Mouse (Mus musculus) G1E (cell line): ENCODE results near the gene Ank3.

Experiments used
- CTCF ChIP-seq: IDR thresholded peaks from 2 replicates; pipeline ENCODE4 v1.5.1; 2012; ENCODE audit warnings: low read depth, low read length, inconsistent platforms, mixed read lengths
- GATA1 ChIP-seq: IDR thresholded peaks from 2 replicates; pipeline ENCODE4 v1.6.1; 2012; ENCODE audit warnings: borderline replicate concordance, low read length, inconsistent platforms, mixed read lengths
- GATA2 ChIP-seq: IDR thresholded peaks from 2 replicates; pipeline ENCODE4 v1.6.1; 2012; ENCODE audit warnings: low read depth, low read length, inconsistent platforms, borderline replicate concordance
- POLR2AphosphoS5 ChIP-seq: IDR thresholded peaks from 2 replicates; pipeline ENCODE4 v1.6.1; 2012; ENCODE audit warnings: low read depth, low read length, inconsistent platforms; ENCODE audit not compliant: insufficient replicate concordance
- TAL1 ChIP-seq: conservative IDR thresholded peaks from 2 replicates; pipeline ENCODE4 v1.6.1; 2012; ENCODE audit warnings: low read depth, low read length, inconsistent platforms, mixed read lengths

- no peak for TF ChIP-seq GATA1
- TF ChIP-seq CTCF, result no peak
- no peak for TF ChIP-seq GATA2
- TF ChIP-seq TAL1, result no peak
- no peak for TF ChIP-seq POLR2AphosphoS5
These were observed 625.3 kb downstream of the Ank3 start for GRCm38 (mm10) chr10:70023861-70024260.
